Mouse (Mus musculus) left cerebral cortex, postnatal 10 days (tissue): ENCODE results near the gene Gga1. TPM values are rescaled to one million over a fixed set of nuclear protein-coding genes. Genes with fewer than 3 reads are reported as not detected.
"Not testable (repeated sequence)": the region's sequence is repeated elsewhere in the genome, so short reads cannot be mapped to it uniquely, and the experiment has no call there.

Experiments
- DNase-seq, 2 experiments: peaks; one replicate each; pipeline ENCODE4 v3.0.0; 2021 to 2022; ENCODE audit warnings: low spot score in 2 of 2, mixed read lengths in 1 of 2; ENCODE audit errors: extremely low spot score in 1 of 2
- intact Hi-C: fragments of 180-260 bp; cut with DNase I; formaldehyde crosslinking; loops from one replicate; pipeline ENCODE4 v1.15.1; 2025
- total RNA-seq, 2 experiments: library from RNA; stranded (reverse); gene quantifications; 2 replicates each; pipeline ENCODE4 v1.2.3; 2021

The Gga1 gene
- total RNA-seq, 2 experiments from 2014 or later, result 54.7 to 57.6 TPM

DNA sequence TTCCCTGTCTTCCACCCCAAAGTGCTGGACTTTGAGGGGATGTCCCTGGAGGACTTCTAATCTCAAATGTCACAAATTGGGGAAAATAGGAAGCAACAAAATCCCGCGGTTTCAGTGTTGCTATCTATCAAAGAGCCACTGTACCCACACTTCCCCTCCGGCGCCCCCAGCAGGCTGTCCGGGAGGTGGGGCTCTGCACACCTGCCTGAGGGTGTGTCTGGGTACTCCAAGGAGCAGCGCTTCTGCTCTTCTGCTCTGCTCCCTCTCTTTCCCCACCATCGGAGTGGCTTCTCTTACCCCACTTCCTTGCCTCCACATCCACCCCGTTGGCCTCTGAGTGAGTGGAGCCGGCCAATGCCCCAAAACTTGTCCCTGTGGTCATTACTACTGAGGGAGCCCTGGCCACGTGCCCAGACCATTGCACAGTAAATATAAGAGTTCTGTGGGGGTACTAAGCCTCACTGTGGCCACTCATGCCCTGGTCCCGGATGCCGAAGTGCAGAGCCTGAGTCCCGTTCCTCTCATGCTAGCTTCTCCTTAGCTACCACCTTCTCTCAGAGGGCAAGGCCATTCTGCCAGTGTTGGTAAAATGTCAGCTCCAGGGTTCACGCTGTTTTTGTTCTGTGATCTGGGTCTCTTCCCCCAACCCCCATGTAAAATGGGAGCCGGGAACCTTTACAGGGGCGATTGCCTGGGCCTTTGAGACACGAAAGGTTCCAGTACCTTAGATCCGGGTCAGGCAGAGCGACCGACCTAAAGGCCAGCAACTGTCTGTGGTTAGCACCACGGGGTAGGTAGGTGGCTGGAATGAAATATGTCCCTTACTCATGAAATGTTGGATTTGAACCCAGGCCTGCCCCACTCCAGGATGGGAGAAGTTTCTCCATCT lies 33.2 kb upstream of the Gga1 start:
- intact Hi-C loops, result no loop called here
- peak in 1 of 2 experiments; percentile 41 for DNase-seq

GRCm38 (mm10) chr15:78844791-78845190 lies 32.2 kb upstream of the Gga1 start:
- intact Hi-C loops, result no loop called here
- peak in 1 of 2 experiments; percentile 65 for DNase-seq

DNA sequence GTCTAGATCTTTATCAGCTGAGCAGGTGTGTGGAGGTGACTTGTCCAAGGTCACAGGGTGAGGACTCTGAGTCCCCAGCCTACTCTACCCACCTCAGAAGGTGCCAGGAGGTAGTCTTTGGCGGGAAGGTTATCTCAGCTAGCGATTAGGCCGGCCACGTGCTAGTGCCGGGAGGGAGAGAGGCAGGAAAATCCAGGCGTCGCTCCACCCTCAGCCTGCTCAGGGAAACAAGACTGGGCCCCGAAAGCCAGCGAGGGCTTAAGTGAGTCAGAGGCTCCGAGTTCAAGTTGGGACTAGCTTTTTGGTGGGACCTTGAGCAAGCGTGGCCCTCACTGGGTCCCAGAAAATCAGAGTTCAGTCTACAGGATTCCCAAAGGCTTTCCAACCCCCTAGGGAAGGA lies 31.7 kb upstream of the Gga1 start:
- intact Hi-C loops, result no loop called here
- DNase-seq, result no peak

DNA sequence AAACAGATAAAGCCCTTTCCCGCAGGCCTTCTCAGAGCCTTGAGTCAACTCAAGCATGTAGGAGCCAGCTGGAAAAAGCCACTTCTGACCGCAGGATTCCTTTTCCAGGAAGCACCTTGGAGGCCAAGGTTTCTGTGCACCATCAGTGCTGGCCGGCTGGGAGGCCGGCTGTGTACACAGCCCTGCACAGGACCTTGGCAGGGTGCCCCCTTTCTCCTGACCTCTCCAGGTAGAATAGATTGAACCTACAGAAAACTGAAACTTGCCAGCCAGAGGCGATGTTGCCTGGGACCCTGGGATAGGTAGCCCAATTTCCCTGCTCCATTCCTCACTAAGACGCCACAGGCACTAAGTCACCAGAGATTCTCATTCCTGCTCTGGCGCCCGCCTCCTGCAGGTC lies 31.1 kb upstream of the Gga1 start:
- no peak for DNase-seq
- intact Hi-C loops, result no loop called here

DNA sequence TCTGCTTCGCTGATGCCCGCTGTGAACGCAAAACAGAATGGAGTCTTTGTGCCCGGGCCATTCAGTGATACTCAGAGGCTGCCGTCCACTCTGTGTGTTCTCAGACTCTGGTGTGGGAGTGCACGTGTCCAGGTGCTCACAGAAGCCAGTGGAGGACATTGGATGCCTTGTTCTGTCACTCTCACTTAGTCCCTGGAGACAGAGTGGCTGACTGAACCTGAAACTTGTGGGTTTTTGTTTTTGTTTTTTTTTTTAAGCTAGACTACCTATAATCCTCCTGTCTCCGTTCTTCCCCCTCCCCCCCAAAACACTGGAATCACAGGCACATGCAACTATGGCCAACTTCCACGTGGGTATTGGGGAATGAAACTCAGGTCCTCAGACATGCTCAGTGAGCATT lies 30.6 kb upstream of the Gga1 start:
- intact Hi-C loops, result no loop called here
- DNase-seq, result no peak

DNA sequence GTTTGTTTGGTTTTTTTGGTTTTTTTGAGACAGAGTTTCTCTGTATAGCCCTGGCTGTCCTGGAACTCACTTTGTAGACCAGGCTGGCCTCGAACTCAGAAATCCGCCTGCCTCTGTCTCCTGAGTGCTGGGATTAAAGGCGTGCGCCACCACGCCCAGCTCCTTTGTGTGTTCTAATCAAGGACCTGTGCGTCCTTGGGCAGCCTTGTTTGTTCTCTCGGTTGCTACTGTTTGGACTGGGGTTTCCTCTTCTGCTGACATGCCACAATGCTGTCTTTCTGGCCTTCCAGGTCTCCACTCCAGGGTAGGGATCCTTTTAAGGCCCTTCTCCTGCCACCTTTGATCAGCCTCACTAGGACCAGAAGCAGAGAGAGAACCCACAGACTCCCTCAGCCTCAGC lies 30.2 kb upstream of the Gga1 start:
- DNase-seq, intact Hi-C loops: not testable (repeated sequence)

- intact Hi-C loops, result no loop called here
- peak in 1 of 2 experiments; percentile 77 for DNase-seq
These were observed 28.5 kb upstream of the Gga1 start for GRCm38 (mm10) chr15:78848467-78848866.

DNA sequence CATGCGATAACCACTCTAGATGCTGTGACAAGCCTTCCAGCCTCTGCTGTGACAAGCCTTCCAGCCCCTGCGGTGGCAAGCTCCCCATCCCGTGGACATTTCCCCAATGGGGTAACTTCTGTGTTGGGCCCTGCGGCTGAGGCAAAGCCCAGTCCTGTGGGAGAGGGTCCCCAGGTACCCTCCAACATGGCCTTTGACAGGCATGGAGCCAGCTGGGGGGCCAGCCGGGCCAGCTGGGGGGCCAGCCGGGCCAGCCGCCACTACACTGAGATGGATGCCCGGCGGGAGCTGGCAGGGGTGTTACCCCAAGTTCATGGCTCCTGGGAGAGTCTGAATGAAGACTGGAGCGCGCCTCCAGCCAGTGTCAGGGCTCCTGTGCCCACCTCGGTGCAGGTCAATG lies 27.5 kb upstream of the Gga1 start:
- intact Hi-C loops, result no loop called here
- no peak for DNase-seq

GRCm38 (mm10) chr15:78850059-78850824 lies 26.7 kb upstream of the Gga1 start:
- intact Hi-C loops, result loop anchor here (2.0 kb wide), 1 partner anchor 23 kb away; no protein-coding TSS in a partner anchor
- DNase-seq, result no peak

- intact Hi-C loops, result loop anchor here (2.0 kb wide), 1 partner anchor 24 kb away; no protein-coding TSS in a partner anchor
- no peak for DNase-seq
These were observed 26.0 kb upstream of the Gga1 start for GRCm38 (mm10) chr15:78850944-78851343.

DNA sequence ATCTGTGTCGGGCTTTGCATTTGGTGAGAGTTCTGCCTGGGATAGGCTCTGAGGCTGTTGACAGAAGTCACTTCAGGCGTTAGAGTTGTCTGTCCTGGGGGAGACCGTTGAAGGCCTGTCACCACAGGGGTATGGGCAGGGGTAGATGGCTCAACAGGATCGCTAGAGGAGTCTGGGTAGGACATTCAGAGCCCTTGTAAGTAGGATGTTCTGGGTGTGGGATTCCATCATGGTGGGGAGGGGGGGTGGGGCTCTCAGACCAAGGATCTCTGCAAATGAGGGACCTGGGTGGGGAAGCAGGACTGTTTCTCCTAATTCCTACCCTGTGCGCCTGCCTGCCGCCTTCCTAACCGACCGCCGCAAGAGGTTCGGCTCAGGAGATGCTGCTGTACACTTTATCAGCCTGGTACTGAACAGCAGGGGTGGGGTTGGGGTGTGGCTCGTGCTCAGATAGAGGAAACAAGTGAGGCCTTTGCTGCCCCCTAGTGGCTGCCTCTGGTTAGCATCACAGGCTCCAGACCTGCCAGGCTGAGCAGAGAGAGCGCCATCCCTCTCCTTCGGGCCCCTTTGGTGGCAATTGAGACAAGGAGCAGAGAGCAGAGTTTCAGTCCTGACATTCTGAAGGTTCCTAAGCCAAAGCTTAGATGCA lies 25.4 kb upstream of the Gga1 start:
- peak; percentile 83 to 93 for DNase-seq
- intact Hi-C loops, result loop anchor here (2.0 kb wide), 1 partner anchor 25 kb away; no protein-coding TSS in a partner anchor

DNA sequence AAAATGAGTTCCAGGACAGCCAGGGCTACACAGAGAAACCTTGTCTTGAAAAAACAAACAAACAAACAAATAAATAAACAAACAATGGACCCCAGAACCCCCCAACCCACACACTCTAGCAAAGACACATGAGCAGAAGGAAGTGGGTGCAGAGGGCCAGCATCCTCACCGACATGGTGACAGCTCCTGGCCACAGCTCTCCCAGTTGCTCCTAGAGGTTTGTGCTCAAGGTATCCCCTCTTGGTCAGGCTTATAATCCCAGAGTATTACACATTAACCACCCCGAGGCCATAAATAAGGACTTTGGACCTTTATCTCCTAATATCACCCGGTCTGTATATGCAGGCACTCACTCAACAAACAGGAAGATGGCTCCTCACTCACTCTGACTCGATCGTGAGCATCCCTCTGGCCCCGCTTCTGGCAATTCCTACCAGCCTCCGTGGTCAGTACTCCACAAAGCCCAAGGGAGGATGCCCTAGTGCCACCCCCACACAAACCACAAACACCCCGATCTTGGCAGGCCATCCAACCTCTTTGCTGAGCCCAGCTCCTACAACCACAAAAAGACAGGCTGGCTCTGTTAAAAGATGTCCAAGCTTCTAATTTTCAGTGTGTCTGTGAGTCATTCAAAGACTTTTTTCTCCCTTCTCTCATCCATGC lies 21.6 kb upstream of the Gga1 start, which contains the start of gene Lgals2:
Lgals2 (minus strand) TSS at position 227 of the 663 bp plus-strand sequence.
- no peak for DNase-seq
- intact Hi-C loops, result no loop called here

GRCm38 (mm10) chr15:78857009-78857408 lies 20.0 kb upstream of the Gga1 start:
- intact Hi-C loops, result no loop called here
- peak in 1 of 2 experiments; percentile 56 for DNase-seq

DNA sequence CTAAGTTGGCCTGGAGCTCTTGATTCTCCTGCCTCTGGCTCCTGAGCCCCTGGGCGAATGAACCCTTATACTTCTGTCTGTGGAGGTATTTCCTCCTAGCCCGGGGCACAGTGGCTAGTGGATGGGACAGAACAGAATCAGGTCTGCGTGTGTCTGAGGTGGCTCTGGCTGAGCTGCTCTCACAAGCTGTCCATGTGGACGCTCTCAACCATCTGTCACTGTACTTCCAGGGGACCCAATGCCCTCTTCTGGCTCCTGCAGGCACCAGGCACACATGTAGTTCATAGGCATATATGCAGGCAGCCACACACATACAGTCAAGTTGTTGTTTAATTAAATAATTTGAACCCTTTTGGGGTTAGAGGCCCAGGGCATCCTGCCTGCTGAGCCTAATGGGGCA lies 17.7 kb upstream of the Gga1 start:
- no peak for DNase-seq
- intact Hi-C loops, result no loop called here

DNA sequence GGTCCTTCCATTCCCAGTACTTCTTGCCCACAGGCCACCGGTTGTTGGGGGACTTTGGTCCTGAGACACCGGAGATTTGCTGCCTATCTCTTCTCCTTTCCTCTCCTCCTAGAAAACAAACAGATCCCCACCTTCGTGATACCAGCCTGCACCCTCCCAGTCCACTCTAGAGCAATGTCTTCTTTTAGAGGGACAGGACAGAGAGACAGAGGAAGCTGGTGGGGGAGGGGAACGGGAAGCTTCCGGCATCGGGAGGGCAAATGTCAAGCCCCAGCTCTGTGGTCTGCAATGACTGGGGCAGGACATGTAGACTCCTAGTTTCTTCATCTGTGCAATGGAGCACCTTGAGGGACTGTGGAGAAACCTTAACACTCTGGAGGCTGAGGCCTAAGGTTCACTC lies 17.3 kb upstream of the Gga1 start:
- peak in 1 of 2 experiments; percentile 68 for DNase-seq
- intact Hi-C loops, result no loop called here

DNA sequence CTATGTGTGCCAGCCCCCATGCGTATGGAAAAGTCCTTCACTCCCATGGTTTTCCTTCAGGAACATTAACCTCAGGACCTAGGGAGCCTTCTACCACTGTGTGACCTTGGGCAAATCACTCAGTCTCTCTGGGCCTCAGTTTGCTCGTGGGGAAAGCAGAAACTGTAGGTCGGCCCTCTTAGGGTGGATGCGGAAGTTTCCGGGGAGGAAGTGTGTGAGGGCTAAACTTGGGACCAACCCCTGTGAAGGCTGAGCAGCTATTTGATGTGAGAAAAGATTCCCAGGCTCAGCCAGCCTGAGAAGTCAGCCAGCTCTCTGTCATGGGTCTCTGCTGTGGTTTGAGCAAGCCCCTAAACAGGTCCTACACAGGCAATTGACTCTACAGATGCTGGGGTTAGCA lies 14.7 kb upstream of the Gga1 start:
- DNase-seq, result no peak
- intact Hi-C loops, result no loop called here

DNA sequence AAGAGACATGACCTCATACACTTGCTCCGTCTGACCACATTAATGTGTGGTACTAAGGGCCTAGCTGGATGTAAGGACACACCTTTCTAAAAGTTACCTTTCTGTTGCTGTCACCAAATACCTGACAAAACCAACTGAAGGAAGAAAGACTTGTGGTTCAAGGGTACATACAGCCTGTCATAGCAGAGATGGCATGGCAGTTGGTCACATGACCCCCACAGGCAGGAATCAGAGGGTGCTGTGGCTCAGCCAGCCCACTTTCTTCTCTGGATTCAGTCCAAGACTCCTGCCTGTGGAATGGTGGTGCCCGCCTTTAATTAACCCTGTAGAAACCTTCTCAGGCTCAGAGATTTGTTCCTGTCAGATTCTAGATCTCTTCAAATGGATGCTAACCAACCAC lies 13.8 kb upstream of the Gga1 start:
- intact Hi-C loops, result no loop called here

GRCm38 (mm10) chr15:78863852-78864253 lies 13.1 kb upstream of the Gga1 start:
- intact Hi-C loops, result no loop called here
- DNase-seq, result no peak

More for the DNA sequence above, 13.8 kb upstream of the Gga1 start:
- DNase-seq, result no peak

DNA sequence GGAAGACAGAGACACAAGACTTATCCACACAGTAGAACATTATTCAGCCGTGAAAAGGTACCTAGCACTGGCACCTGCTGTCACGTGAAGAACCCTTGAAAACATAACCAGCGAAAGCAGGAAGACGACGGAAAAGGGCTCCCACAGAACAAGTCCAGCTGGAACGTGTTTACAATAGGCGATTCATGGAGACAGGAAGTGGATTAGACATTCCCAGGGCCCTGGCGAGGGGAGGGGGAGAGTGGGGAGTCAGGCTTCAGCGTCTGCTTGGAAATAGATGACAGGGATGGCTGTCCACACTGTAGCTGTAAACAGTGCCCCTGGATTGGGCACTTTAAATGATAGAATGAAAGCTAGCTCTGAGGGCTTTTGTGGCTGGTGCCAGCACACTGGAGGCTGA lies 8.6 kb upstream of the Gga1 start:
- peak in 1 of 2 experiments; percentile 81 for DNase-seq
- intact Hi-C loops, result loop anchor here (5.0 kb wide), 1 partner anchor 41 kb away; no protein-coding TSS in a partner anchor
